Mouse (Mus musculus): Measurements from ENCODE around the gene Kcnmb1.

- TF ChIP-seq POLR2A (IDR thresholded peaks at IDR 0.05; ENCODE audit: borderline replicate concordance, extremely low read depth, insufficient read depth, insufficient read length, poor library complexity, severe bottlenecking) (no peak), CTCF (IDR thresholded peaks at IDR 0.05; ENCODE audit: borderline replicate concordance, extremely low read depth, insufficient read depth, insufficient read length) (no peak)
These were observed 39.8 kb upstream of the Kcnmb1 start for GRCm38 (mm10) chr11:33923031-33923430.

All from brain, embryonic 14.5 days (tissue).